Mouse (Mus musculus): ENCODE results near the gene Wfikkn2.
"Not testable (repeated sequence)": the region's sequence is repeated elsewhere in the genome, so short reads cannot be mapped to it uniquely, and the experiment has no call there.

The Wfikkn2 gene

GRCm38 (mm10) chr11:94245955-94246788, at the start of gene Wfikkn2:
Wfikkn2 (minus strand) TSS chr11:94246005.
- peak; percentile 80 for DNase-seq

GRCm38 (mm10) chr11:94294996-94295845, 49.4 kb upstream of the Wfikkn2 start:
- DNase-seq: no peak

GRCm38 (mm10) chr11:94290062-94290740, 44.4 kb upstream of the Wfikkn2 start:
- DNase-seq: no peak

GRCm38 (mm10) chr11:94287105-94287504, 41.3 kb upstream of the Wfikkn2 start:
- DNase-seq: no peak

- DNase-seq: no peak
Measured at GRCm38 (mm10) chr11:94285886-94286574, 40.2 kb upstream of the Wfikkn2 start.

GRCm38 (mm10) chr11:94283536-94284099, 37.8 kb upstream of the Wfikkn2 start:
- no peak for DNase-seq

- DNase-seq: no peak
Measured at GRCm38 (mm10) chr11:94282291-94282690, 36.5 kb upstream of the Wfikkn2 start.

GRCm38 (mm10) chr11:94281199-94282181, 35.7 kb upstream of the Wfikkn2 start, which contains the start of gene Gm21885:
Gm21885 (plus strand) TSS chr11:94281873.
- DNase-seq: no peak

GRCm38 (mm10) chr11:94276869-94277337, 31.1 kb upstream of the Wfikkn2 start:
- DNase-seq: peak; percentile 93

GRCm38 (mm10) chr11:94275686-94276085, 29.9 kb upstream of the Wfikkn2 start:
- DNase-seq: no peak

- DNase-seq: no peak
Measured at GRCm38 (mm10) chr11:94275226-94275625, 29.4 kb upstream of the Wfikkn2 start.

GRCm38 (mm10) chr11:94274206-94274867, 28.5 kb upstream of the Wfikkn2 start:
- no peak for DNase-seq

- DNase-seq: no peak
Measured at GRCm38 (mm10) chr11:94272960-94273927, 27.4 kb upstream of the Wfikkn2 start.

- DNase-seq: no peak
Measured at GRCm38 (mm10) chr11:94271015-94271414, 25.2 kb upstream of the Wfikkn2 start.

GRCm38 (mm10) chr11:94269906-94270305, 24.1 kb upstream of the Wfikkn2 start:
- DNase-seq: no peak

- no peak for DNase-seq
Measured at GRCm38 (mm10) chr11:94268761-94269160, 23.0 kb upstream of the Wfikkn2 start.

- not testable (repeated sequence) for DNase-seq
Measured at GRCm38 (mm10) chr11:94266155-94266554, 20.4 kb upstream of the Wfikkn2 start.

GRCm38 (mm10) chr11:94265134-94265785, 19.5 kb upstream of the Wfikkn2 start:
- DNase-seq: peak; percentile 80

Data from embryo, embryonic 11 days (tissue).